Mouse (Mus musculus) stomach, embryonic 15.5 days (tissue): ENCODE results near the gene Spryd7. TPM values are rescaled to one million over a fixed set of nuclear protein-coding genes. Genes with fewer than 3 reads are reported as not detected.

Source experiments
- polyA plus RNA-seq: library from polyadenylated mRNA; unstranded; fragments of >200 nt; fragmentation: Nextera tagmentation; extraction: Ambion mirVana; gene quantifications from 2 replicates; pipeline ENCODE4 v1.2.1, GENCODE M21; 2015

The Spryd7 gene
- polyA plus RNA-seq, 1 experiment from 2014 or later, result 21.3 TPM

Other genes starting within 250 kb of the Spryd7 start
- 1.0 and 1.2 TPM in 2 replicates for gene Arl11, start 247.1 kb downstream of the Spryd7 start, polyA plus RNA-seq
- gene Ebpl, start 196.4 kb downstream of the Spryd7 start, polyA plus RNA-seq, result 8.6 and 8.8 TPM in 2 replicates
- gene Kpna3, start 117.0 kb downstream of the Spryd7 start, polyA plus RNA-seq, result 41.1 and 44.9 TPM in 2 replicates
- gene Trim13, start 41.4 kb upstream of the Spryd7 start, polyA plus RNA-seq, result 16.4 and 18.7 TPM in 2 replicates
- gene Kcnrg, start 50.6 kb upstream of the Spryd7 start, polyA plus RNA-seq, result 0.84 and 0.87 TPM in 2 replicates